Mouse (Mus musculus): ENCODE results near the gene Ddah2. TPM values are rescaled to one million over a fixed set of nuclear protein-coding genes. Genes with fewer than 3 reads are reported as not detected.

Ddah2 gene
- polyA plus RNA-seq, 1 experiment: 59.5 TPM

GRCm38 (mm10) chr17:35083929-35084497 lies 25.2 kb downstream of the Ddah2 start:
- H3K4me3 ChIP-seq (replicated peaks; ENCODE audit: insufficient read depth, low read depth, low read length): no peak overlapping the region
- no peak for DNase-seq
- H3K4me1 ChIP-seq (ENCODE audit: control insufficient read depth, insufficient read depth, low read length): peaks cover 26% of the 10 kb centered on the region
- H3K27me3 ChIP-seq (ENCODE audit: control insufficient read depth, insufficient read depth, low read length): no peaks in the 10 kb centered on the region
- peak overlapping the region; percentile 82 for H3K27ac ChIP-seq (ENCODE audit: insufficient read depth, low read length)
- TF ChIP-seq CTCF (IDR thresholded peaks at IDR 0.05; ENCODE audit: borderline replicate concordance, insufficient read depth, low read depth, low read length) (no peak), POLR2A (IDR thresholded peaks at IDR 0.05; ENCODE audit: borderline replicate concordance, insufficient read depth, low read length) (no peak)
- 65% methylated on average over 3 of the region's 3 CpGs for WGBS

DNA sequence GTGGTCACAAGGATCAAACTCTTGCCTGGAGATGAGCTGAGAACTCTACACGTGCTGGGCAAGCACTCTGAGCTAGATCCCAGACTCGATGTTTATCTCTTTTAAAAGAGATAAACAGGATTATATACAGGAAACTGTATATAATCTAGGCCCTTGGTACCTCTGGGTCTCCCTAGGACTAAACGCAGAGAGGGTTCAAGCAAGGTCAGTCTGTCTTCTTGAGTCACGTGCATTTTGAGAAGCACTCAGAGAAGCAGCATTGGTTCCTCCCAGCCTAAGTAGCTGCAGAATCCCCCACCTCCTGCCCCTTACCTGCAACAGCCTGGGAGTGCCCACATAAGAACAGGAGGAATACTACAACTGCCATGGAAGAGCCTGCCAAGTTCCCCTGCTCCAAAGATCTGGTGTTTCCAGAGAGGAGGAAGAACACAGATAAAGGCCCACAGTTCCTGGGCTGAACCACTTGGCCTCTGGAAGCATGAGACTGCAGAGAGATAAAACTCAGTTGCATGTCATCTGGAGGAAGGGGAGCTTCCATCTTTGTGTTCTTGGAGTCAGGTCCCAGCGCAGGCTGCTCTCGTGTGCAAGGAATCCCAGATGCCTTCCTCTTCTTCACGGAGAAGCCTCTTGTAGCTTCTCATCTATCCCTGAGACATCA lies 26.5 kb downstream of the Ddah2 start, which contains the start of gene Ly6g6f:
TSS of gene Ly6g6f (minus strand) at position 403 of the 658 bp plus-strand sequence.
- TF ChIP-seq CTCF (IDR thresholded peaks at IDR 0.05; ENCODE audit: borderline replicate concordance, insufficient read depth, low read depth, low read length) (no peak), POLR2A (IDR thresholded peaks at IDR 0.05; ENCODE audit: borderline replicate concordance, insufficient read depth, low read length) (no peak)
- Histone ChIP-seq H3K27ac (ENCODE audit: insufficient read depth, low read length) (no peak within 1 kb of the TSS), H3K4me1 (ENCODE audit: control insufficient read depth, insufficient read depth, low read length) (peaks cover 14% of the 10 kb centered on the region; the same call in 1 of the 2 replicates), H3K27me3 (ENCODE audit: control insufficient read depth, insufficient read depth, low read length) (no peaks in the 10 kb centered on the region), H3K4me3 (replicated peaks; ENCODE audit: insufficient read depth, low read depth, low read length) (no peak within 1 kb of the TSS)
- no peak for DNase-seq
- 68% methylated on average over 7 of the region's 7 CpGs for WGBS

GRCm38 (mm10) chr17:35088151-35088550 lies 29.3 kb downstream of the Ddah2 start:
- no peak for DNase-seq
- Histone ChIP-seq H3K4me1 (ENCODE audit: control insufficient read depth, insufficient read depth, low read length) (peaks cover 31% of the 10 kb centered on the region; the same call in 1 of the 2 replicates), H3K27ac (ENCODE audit: insufficient read depth, low read length) (no peak overlapping the region), H3K4me3 (replicated peaks; ENCODE audit: insufficient read depth, low read depth, low read length) (no peak overlapping the region), H3K27me3 (ENCODE audit: control insufficient read depth, insufficient read depth, low read length) (no peaks in the 10 kb centered on the region)
- TF ChIP-seq POLR2A (IDR thresholded peaks at IDR 0.05; ENCODE audit: borderline replicate concordance, insufficient read depth, low read length) (no peak), CTCF (IDR thresholded peaks at IDR 0.05; ENCODE audit: borderline replicate concordance, insufficient read depth, low read depth, low read length) (no peak)
- WGBS: 46% methylated on average over 2 of the region's 2 CpGs

DNA sequence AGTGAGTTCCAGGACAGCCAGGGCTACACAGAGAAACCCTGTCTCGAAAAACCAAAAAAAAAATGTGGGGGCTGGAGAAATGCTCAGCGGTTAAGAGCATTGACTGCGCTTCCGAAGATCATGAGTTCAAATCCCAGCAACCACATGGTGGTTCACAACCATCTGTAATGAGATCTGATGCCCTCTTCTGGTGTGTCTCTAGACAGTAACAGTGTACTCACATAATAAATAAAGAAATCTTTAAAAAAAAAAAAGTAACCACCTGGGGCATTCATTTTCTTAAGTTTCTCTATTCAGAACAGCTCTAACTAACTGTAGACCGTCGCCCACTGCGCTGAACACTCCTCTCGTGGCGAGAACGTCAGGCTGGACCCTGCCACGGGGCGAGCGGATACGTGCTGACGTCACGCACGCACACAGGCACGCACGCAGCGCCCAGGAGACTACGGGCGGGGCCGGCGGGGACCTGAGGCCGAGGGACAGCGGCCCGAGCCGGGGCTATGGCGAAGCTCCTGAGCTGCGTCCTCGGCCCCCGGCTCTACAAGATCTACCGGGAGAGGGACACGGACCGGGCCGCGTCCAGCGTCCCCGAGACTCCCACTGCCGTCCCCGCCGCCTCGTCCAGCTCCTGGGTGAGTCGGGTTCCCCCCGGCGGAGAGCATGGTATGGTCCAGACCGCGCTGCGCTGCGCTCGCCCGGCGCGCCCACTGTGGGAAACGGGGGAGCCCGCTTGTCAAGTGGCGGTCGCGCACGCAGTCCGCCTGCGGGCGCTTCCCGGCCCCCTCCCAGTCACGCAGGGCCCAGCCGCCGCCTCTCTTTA lies 30.2 kb downstream of the Ddah2 start, which contains the start of gene Abhd16a:
TSS of gene Abhd16a (plus strand) at position 439 of the 820 bp plus-strand sequence.
- 3% methylated on average over 67 of the region's 67 CpGs for WGBS
- TF ChIP-seq POLR2A (IDR thresholded peaks at IDR 0.05; ENCODE audit: borderline replicate concordance, insufficient read depth, low read length) (peak; percentile 82), CTCF (IDR thresholded peaks at IDR 0.05; ENCODE audit: borderline replicate concordance, insufficient read depth, low read depth, low read length) (no peak)
- Histone ChIP-seq H3K27me3 (ENCODE audit: control insufficient read depth, insufficient read depth, low read length) (no peaks in the 10 kb centered on the region), H3K4me3 (replicated peaks; ENCODE audit: insufficient read depth, low read depth, low read length) (peak within 1 kb of the TSS; percentile 80), H3K4me1 (ENCODE audit: control insufficient read depth, insufficient read depth, low read length) (peaks cover 25% of the 10 kb centered on the region; the same call in 1 of the 2 replicates), H3K27ac (ENCODE audit: insufficient read depth, low read length) (peak within 1 kb of the TSS; percentile 100)
- DNase-seq: peak; percentile 96 to 98

DNA sequence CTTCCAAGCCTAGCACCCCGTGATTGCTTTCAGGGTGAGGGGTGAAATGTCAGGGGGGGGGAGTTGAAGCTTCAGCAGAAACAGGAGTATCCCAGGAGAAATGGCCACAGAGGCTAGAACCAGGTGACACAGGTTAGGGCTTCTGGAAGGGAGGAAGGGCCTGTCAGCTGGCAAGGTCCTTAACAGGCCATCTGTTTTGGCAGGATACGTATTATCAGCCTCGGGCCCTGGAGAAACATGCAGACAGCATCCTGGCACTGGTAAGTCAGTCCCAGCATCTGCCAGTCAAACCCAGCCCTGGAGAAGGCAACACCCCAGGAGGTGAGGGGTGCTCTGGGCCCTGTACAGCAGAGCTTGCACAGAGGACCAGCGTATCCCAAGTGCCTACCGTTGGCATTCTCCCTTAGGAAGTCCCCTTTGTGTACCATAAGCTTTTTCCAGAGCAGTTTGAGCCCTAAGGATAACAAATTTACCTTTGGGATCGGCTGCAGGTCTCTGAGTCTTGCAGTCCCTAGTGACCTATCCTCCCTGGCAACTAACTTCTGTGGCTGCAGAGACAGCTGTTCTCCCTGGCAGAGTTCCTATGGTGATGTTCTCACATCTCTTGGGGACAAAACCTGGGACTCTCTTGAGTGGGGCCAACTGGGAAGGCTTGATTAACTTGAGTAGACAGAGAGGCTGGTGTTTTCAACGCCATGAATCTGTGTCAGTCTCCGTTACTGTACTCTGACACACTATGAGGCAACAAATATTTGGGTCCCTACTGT lies 31.5 kb downstream of the Ddah2 start:
- H3K27me3 ChIP-seq (ENCODE audit: control insufficient read depth, insufficient read depth, low read length): no peaks in the 10 kb centered on the region

DNA sequence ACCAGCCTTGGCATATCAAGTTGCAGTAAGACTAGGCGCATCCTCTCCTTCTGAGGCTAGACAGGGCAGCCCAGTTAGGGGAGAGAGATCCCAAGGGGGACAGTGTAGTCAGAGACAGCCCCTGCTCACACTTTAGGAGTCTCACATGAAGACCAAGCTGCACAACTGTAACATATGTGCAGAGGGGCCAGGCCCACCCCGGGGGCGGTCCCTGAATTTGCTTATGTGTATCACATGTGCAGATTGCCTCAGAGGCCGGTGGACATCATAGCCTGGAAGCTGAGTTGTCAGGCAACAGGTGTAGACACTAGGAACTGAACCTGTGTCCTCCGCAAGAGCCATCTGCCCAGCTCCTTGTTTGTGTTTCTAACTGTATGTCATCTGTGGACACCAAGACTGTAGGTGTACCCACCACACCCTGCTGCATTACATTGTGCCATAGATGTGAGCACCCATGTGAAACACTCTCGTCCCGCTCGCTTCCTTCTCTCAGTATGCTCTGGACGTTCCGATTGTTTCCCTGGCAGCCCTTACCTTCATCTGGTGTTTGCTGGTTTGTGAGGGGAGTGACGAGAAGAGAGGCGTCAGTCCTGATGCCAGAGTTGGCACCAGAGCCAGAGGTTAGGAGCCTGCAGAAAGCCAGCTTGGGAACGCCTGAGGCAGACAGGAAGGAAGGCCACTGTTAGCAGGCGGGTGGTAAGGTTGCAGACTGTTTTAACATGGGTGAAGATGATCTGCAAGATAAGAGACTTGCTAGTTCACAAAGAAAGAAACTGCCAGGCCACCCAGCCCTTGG lies 33.8 kb downstream of the Ddah2 start:
- no peak overlapping the region for H3K4me3 ChIP-seq (replicated peaks; ENCODE audit: insufficient read depth, low read depth, low read length)

More for the DNA sequence above, 31.5 kb downstream of the Ddah2 start:
- TF ChIP-seq CTCF (IDR thresholded peaks at IDR 0.05; ENCODE audit: borderline replicate concordance, insufficient read depth, low read depth, low read length) (no peak), POLR2A (IDR thresholded peaks at IDR 0.05; ENCODE audit: borderline replicate concordance, insufficient read depth, low read length) (peak; percentile 55; the same call in 1 of the 2 replicates)
- H3K4me3 ChIP-seq (replicated peaks; ENCODE audit: insufficient read depth, low read depth, low read length): peak overlapping the region; percentile 80
- peaks cover 28% of the 10 kb centered on the region for H3K4me1 ChIP-seq (ENCODE audit: control insufficient read depth, insufficient read depth, low read length)
- peak; percentile 88 to 96 for DNase-seq
- WGBS: 2% methylated on average over 8 of the region's 8 CpGs
- peak overlapping the region; percentile 100 for H3K27ac ChIP-seq (ENCODE audit: insufficient read depth, low read length)

More for the DNA sequence above, 33.8 kb downstream of the Ddah2 start:
- WGBS: 24% methylated on average over 14 of the region's 14 CpGs
- Histone ChIP-seq H3K27ac (ENCODE audit: insufficient read depth, low read length) (no peak overlapping the region), H3K27me3 (ENCODE audit: control insufficient read depth, insufficient read depth, low read length) (no peaks in the 10 kb centered on the region), H3K4me1 (ENCODE audit: control insufficient read depth, insufficient read depth, low read length) (peaks cover 47% of the 10 kb centered on the region)
- TF ChIP-seq POLR2A (IDR thresholded peaks at IDR 0.05; ENCODE audit: borderline replicate concordance, insufficient read depth, low read length): no peak
- no peak for TF ChIP-seq CTCF (IDR thresholded peaks at IDR 0.05; ENCODE audit: borderline replicate concordance, insufficient read depth, low read depth, low read length)
- DNase-seq: peak in 1 of 2 experiments; percentile 50

Data from cerebellum, adult 2 months (tissue).